Mouse (Mus musculus) fibroblast of lung, adult 2 months (primary cell): Measurements from ENCODE around the gene Pik3r1.

Source experiments
- DNase-seq: peaks from one replicate; pipeline ENCODE4 v3.0.0-alpha.2; 2011; ENCODE audit warnings: low read depth

Gene Pik3r1

DNA sequence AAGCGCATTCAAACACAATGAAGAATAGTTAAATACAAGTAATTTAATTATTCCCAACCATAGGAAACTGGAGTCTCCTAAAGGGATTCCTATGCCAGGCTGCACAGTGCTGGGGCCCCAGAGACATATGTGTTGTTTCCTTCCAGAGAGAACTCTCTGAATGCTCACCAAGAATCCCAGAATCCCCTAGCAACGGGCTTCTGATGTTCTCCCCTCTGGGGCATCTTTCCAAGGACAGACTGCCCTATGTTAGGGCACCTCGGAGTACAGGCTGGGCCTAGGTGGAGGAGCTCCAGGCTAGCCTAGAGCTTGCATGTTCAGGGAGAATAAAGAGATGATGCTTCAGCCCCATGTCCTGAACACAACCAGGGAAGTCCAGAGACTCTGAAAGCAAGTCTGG lies 58.2 kb downstream of the Pik3r1 start:
- DNase-seq: no peak

DNA sequence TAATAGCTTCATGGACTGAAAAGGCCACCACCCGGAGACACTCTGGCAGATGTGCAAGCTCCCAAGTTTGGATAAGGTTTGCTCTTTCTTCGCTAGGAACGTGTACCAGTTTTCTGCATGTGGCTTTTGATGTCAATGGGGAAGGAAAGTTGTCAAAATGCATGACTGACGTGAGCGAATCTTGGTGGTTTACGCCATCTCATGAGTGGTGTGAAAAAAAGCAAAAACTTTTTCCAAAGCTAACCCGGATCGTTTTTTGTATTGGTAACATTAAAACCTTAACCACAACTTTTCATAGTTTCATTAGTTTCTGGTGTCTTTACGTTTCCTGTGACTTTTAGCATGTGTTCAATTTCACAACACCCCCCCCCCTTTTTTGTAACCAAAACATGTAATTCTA lies 60.8 kb downstream of the Pik3r1 start:
- no peak for DNase-seq

DNA sequence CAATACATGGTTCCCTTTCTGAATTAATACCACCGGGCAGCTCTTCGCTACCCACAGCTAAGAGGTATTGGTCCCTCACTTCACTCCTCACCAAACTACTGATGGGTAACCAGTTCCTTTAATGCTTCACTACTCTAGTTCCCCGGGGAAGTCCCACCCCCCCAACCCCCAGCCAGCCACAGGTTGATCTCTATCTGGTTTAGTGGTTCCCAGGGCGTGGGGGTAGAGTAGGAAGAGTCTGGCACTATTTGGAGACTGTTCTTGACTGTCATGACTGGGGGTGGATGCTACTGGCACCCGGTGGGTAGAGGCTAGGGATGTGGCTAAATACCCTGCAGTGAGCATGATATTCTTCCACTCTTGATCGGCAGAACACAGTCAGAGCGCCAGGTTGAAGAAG lies 61.6 kb downstream of the Pik3r1 start:
- DNase-seq: no peak

- no peak for DNase-seq
These were observed 65.8 kb downstream of the Pik3r1 start for GRCm38 (mm10) chr13:101702096-101702775.

DNA sequence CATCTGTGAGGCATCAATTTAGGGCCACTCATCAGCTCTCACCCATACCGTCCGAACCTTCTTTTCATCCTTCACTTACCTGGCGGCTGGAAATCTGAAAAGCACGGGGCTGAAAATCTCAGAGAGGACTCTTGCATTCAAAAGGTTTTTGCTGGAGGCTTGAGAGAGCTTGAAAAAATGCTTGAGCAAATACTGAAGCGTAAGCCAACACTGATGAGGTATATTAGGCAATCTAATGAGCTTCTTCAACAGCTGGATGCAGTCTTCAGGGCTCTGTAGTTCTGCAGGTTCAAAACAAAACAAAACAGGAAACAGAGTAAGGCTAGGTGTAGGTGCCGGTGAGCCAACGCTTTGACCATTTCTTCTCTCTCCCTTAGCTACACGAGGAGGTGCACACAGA lies 66.4 kb downstream of the Pik3r1 start:
- DNase-seq: no peak

GRCm38 (mm10) chr13:101699742-101700141 lies 68.3 kb downstream of the Pik3r1 start:
- DNase-seq: no peak

- no peak for DNase-seq
These were observed 70.1 kb downstream of the Pik3r1 start for GRCm38 (mm10) chr13:101697966-101698365.

- no peak for DNase-seq
These were observed 70.6 kb downstream of the Pik3r1 start for GRCm38 (mm10) chr13:101697461-101697860.

- DNase-seq: no peak
These were observed 71.2 kb downstream of the Pik3r1 start for GRCm38 (mm10) chr13:101696827-101697226.

DNA sequence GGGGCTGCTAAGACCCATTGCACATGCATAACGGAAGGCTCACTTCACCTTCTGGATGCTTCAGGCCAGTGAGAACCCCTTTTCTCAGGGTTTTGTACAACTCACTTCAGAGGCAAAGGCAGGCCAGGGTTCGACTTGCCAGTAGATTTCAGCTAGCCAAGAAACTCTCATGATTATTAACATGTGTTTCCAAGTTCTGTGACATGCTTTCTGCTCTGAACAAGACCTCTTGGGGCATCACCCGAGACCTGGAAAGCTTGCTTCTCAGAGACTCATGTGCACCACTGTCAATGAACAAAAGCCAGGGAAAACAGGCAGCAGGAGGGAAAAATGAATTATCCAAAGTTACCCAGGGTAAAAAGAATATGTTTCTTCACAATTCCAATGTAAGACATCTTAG lies 71.7 kb downstream of the Pik3r1 start:
- no peak for DNase-seq

GRCm38 (mm10) chr13:101695876-101696275 lies 72.1 kb downstream of the Pik3r1 start:
- DNase-seq: no peak

DNA sequence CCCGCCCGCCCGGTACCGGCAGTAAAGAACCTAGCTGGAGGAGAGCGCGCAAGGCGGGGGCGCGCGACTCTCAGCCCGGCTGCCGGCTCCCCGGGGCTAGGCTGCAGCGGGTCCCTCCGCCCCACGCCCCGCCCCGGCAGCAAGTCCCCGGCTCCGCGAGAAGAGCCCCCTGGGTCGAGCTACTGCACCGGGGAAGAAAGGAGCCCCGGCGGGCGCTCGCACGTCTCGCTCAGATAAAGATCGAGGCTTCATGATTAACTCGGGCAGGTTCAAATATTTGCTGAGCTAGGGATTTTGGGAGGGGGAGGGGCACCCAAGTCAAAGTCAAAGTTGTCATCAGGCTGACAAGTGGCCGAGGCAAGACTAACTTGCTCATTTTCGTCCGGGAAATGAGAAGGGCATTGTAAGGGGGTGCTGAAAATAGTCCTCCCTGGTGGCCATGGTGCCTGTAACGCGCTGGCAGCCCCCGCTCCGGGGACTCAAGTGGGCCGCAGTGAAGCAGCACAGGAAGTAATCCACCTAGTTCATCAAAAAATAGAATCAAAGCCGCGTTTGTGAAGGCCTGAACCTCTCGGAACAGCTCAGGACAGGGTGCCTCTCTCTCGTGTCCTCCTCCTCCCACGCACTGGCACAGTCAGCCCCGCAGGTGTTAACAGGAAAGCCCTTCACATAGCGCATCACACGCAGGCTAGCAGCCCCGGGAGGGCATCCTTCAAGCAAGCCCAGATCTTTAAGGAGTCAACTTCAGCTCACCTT lies 73.3 kb downstream of the Pik3r1 start:
- no peak for DNase-seq

GRCm38 (mm10) chr13:101693967-101694495 lies 74.0 kb downstream of the Pik3r1 start:
- DNase-seq: no peak

DNA sequence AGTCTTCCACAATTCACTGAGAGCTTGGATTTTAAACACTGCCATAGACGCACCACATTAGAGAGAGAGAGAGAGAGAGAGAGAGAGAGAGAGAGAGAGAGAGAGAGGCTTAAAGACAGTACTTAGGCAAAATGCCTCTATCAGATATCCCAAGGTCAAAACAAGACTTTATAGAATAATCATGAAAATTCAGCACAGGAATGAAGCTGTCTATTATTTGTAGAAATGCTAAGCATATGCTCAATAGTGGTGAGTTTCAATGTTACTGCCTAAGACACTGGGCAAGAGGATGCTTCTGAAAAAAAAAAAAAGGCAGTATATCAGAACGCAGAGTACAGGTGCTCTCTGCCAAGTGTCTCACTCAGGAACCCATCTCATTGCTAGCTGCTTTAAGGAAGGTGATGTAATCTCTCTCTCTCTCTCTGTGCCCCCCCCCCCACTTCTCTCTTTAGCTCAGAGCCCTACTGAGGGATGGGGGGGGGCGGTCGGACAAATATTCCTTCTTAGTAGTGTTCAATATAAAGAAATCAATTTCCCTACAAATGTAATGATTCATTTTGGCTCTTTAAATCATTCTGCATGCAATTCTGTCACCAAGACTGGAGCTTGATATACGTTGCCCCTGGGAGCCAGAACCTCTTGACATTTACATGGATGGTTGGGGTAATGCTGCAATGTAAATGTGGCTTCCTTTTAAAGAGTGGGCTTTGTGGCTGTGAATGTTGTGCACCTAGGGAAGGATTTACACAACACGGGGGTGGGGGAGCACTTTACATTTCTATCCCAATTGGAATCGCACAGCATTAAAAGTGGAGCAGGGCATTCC lies 74.9 kb downstream of the Pik3r1 start:
- DNase-seq: no peak

DNA sequence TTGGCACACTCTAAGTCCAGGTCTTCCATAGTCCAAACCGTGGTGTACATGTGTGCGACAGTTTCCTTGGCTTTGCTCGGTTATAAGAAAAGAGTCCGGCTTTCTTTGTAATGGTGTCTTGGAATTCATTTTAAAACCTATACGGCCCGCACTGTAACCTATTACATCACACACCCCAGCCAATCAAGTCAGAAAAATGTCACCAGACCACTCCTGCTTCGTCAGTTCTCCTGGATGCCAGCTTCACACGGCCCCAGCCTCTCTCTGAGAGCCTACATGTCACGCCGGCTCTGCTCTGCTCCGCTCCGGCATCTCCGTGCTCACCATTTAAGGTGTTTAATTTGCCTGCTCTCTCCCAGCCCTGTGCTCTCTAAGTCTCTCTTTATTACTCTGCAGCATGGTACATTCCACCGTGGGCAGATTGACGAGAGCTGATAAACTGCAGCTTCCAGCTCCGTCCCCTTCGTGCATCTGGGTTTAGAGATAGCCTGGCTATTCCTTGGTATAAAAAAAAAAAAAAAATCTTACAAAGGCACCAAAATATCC lies 75.7 kb downstream of the Pik3r1 start:
- no peak for DNase-seq

- no peak for DNase-seq
These were observed 76.3 kb downstream of the Pik3r1 start for GRCm38 (mm10) chr13:101691669-101692068.

GRCm38 (mm10) chr13:101690911-101691655 lies 76.9 kb downstream of the Pik3r1 start:
- DNase-seq: no peak

- no peak for DNase-seq
These were observed 77.8 kb downstream of the Pik3r1 start for GRCm38 (mm10) chr13:101690167-101690566.

DNA sequence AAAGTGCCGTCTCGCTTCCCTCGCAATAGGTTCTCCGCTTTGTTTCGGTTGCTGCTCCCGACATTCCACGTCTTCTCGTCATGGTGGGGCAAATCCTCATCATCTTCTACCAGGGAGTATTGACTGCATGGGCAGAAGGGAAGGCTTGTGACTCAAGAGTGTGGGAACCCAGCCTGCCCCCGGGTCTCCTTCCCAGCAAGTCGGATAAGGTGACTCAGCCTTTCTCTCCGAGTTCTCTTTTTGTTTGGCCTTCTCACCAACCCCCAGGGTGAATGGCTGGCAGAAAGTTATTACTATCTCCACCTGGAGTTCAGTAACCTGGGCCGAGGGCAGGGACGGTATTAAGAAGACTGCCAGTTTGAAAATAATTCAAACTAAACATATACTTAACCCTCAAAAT lies 81.8 kb downstream of the Pik3r1 start:
- no peak for DNase-seq

DNA sequence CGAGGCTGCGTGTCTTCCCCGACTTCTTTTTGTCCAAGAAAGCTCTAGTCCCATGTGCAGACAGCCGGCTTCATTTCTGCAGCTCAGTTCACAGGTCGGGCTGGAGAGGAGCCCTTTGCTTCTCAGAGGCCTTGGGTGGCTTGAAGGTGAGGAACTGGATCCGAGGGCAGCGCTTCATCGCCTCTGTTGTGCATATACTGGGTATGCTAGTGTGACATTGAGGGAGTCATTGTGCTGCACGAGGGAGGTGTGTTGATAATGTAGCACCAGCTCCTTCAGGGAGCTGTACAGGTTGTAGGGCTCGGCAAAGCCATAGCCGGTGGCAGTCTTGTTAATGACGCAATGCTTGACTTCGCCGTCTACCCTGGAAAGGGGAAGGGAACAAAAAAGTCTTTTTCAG lies 83.3 kb downstream of the Pik3r1 start:
- no peak for DNase-seq

GRCm38 (mm10) chr13:101682378-101682777 lies 85.6 kb downstream of the Pik3r1 start:
- no peak for DNase-seq

- DNase-seq: no peak
These were observed 87.9 kb downstream of the Pik3r1 start for GRCm38 (mm10) chr13:101680083-101680482.
